In the genomic region with DNA sequence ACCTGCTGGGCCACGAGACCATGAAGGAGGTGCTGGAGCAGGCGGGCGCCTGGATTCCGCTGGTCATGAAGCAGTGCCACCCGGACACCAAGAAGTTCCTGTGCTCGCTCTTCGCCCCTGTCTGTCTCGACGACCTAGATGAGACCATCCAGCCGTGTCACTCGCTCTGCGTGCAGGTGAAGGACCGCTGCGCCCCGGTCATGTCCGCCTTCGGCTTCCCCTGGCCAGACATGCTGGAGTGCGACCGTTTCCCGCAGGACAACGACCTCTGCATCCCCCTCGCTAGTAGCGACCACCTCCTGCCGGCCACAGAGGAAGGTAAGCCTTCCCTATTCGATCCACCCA, we compare ENCODE assay signal across 8 mouse cellular contexts. TPM values are rescaled to one million over a fixed set of nuclear protein-coding genes. Genes with fewer than 3 reads are reported as not detected.
DNase-seq lines count a peak whose midpoint lies in the region; ATAC-seq and TF ChIP-seq lines count a peak whose summit lies in the region.

No protein-coding gene starts in this region.

- TF ChIP-seq EP300 in ES-Bruce4 (IDR thresholded peaks at IDR 0.05; ENCODE audit: insufficient read depth, low read depth, low read length) = no peak
- TF ChIP-seq EP300 in heart, postnatal 0 days (IDR thresholded peaks at IDR 0.05; ENCODE audit: low read depth) = no peak
- no peak for TF ChIP-seq EP300 in liver, postnatal 0 days (IDR thresholded peaks at IDR 0.05; ENCODE audit: low read depth)

- peaks cover 48% of the 10 kb centered on the region for H3K27me3 ChIP-seq in heart, embryonic 11.5 days (ENCODE audit: control insufficient read depth, insufficient read depth, low read length)
- no peaks in the 10 kb centered on the region for H3K27me3 ChIP-seq in ES-Bruce4 (ENCODE audit: control insufficient read depth, insufficient read depth, low read length, poor library complexity, severe bottlenecking)
- peaks cover 67% of the 10 kb centered on the region for H3K27me3 ChIP-seq in heart, postnatal 0 days (ENCODE audit: control insufficient read depth, insufficient read depth, low read length)
- H3K27me3 ChIP-seq in liver, postnatal 0 days (ENCODE audit: insufficient read depth, low read length) = peaks cover 71% of the 10 kb centered on the region

- H3K4me2 ChIP-seq in heart, embryonic 11.5 days = peak overlapping the region; percentile 96
- peak overlapping the region; percentile 82 for H3K4me2 ChIP-seq in heart, postnatal 0 days (ENCODE audit: low read depth, low read length)
- H3K4me2 ChIP-seq in liver, postnatal 0 days (ENCODE audit: low read depth, low read length) = peak overlapping the region; percentile 70; the same call in 1 of the 2 replicates

- no peaks in the 10 kb centered on the region for H3K36me3 ChIP-seq in heart, embryonic 11.5 days (ENCODE audit: control insufficient read depth, insufficient read depth, low read length)
- peaks cover 3% of the 10 kb centered on the region; the same call in 1 of the 2 replicates for H3K36me3 ChIP-seq in ES-Bruce4 (ENCODE audit: control insufficient read depth, insufficient read depth, low read length, poor library complexity, severe bottlenecking)
- H3K36me3 ChIP-seq in heart, postnatal 0 days (replicated peaks; ENCODE audit: control insufficient read depth, insufficient read depth, low read length) = no peaks in the 10 kb centered on the region
- H3K36me3 ChIP-seq in liver, postnatal 0 days (replicated peaks; ENCODE audit: insufficient read depth, low read length) = no peaks in the 10 kb centered on the region

- intact Hi-C loops in heart, postnatal 36 days (cut with DNase I) = no loop called here

- H3K4me1 ChIP-seq in heart, embryonic 11.5 days (ENCODE audit: control insufficient read depth, insufficient read depth, low read length) = peaks cover 7% of the 10 kb centered on the region; the same call in 1 of the 2 replicates
- no peaks in the 10 kb centered on the region for H3K4me1 ChIP-seq in ES-Bruce4 (ENCODE audit: control insufficient read depth, insufficient read depth, low read length)
- 0 out of 2 replicates have a peak, but pooled peaks cover 14% of the 10 kb centered on the region for H3K4me1 ChIP-seq in heart, postnatal 0 days (ENCODE audit: control insufficient read depth, insufficient read depth)
- peaks cover 16% of the 10 kb centered on the region for H3K4me1 ChIP-seq in liver, postnatal 0 days (ENCODE audit: insufficient read depth)

- H3K9me3 ChIP-seq in heart, embryonic 11.5 days (replicated peaks; ENCODE audit: control insufficient read depth, low read length) = no peaks in the 10 kb centered on the region
- H3K9me3 ChIP-seq in ES-Bruce4 (replicated peaks; ENCODE audit: control insufficient read depth, insufficient read depth, low read length, poor library complexity, severe bottlenecking) = no peaks in the 10 kb centered on the region
- H3K9me3 ChIP-seq in heart, postnatal 0 days (replicated peaks; ENCODE audit: control insufficient read depth, low read length) = no peaks in the 10 kb centered on the region
- H3K9me3 ChIP-seq in liver, postnatal 0 days (ENCODE audit: low read length) = no peaks in the 10 kb centered on the region

- DNase-seq in heart, postnatal 36 days = no peak
- DNase-seq in heart, postnatal 0 days (ENCODE audit: low spot score) = no peak
- DNase-seq in liver, postnatal 0 days = no peak
- DNase-seq in embryo, embryonic 11 days = no peak
- no peak for DNase-seq in adrenal gland, adult 18-20 months (ENCODE audit: low spot score in 2 of 2)
- no peak for DNase-seq in adrenal gland, postnatal 25 days

- ATAC-seq in heart, embryonic 11.5 days (replicated peaks; ENCODE audit: insufficient number of reproducible peaks, low FRiP score, low TSS enrichment) = no peak
- no peak for ATAC-seq in heart, postnatal 0 days (ENCODE audit: insufficient read depth, low read depth)
- ATAC-seq in liver, postnatal 0 days = no peak

- WGBS in heart, embryonic 11.5 days (ENCODE audit: insufficient replicate concordance) = 1% methylated on average over 25 of the region's 25 CpGs
- 3% methylated on average over 25 of the region's 25 CpGs for WGBS in heart, postnatal 0 days
- WGBS in liver, postnatal 0 days (ENCODE audit: insufficient replicate concordance) = 3% methylated on average over 25 of the region's 25 CpGs

- H3K9ac ChIP-seq in heart, embryonic 11.5 days (ENCODE audit: low read depth, low read length) = peak overlapping the region; percentile 72
- peak overlapping the region; percentile 63 for H3K9ac ChIP-seq in ES-Bruce4 (ENCODE audit: low read depth, poor library complexity, severe bottlenecking)
- H3K9ac ChIP-seq in heart, postnatal 0 days (replicated peaks; ENCODE audit: low read depth, low read length) = peak overlapping the region; percentile 28
- H3K9ac ChIP-seq in liver, postnatal 0 days (replicated peaks) = no peak overlapping the region

- H3K27ac ChIP-seq in heart, embryonic 11.5 days (ENCODE audit: low read depth, low read length) = no peak overlapping the region
- H3K27ac ChIP-seq in ES-Bruce4 (ENCODE audit: insufficient read depth, low read length) = no peak overlapping the region
- H3K27ac ChIP-seq in heart, postnatal 0 days (ENCODE audit: low read depth) = no peak overlapping the region
- no peak overlapping the region for H3K27ac ChIP-seq in liver, postnatal 0 days (ENCODE audit: low read depth)

- TF ChIP-seq POLR2A in ES-Bruce4 (IDR thresholded peaks at IDR 0.05; ENCODE audit: insufficient read depth, low read length) = no peak

- TF ChIP-seq CTCF in ES-Bruce4 (IDR thresholded peaks at IDR 0.05; ENCODE audit: low read depth, low read length) = no peak
- no peak for TF ChIP-seq CTCF in heart, postnatal 0 days (IDR thresholded peaks at IDR 0.05; ENCODE audit: low read depth)
- no peak for TF ChIP-seq CTCF in liver, postnatal 0 days (IDR thresholded peaks at IDR 0.05; ENCODE audit: low read depth)

- H3K4me3 ChIP-seq in heart, embryonic 11.5 days (ENCODE audit: low read depth, low read length) = peak overlapping the region; percentile 59
- H3K4me3 ChIP-seq in ES-Bruce4 (ENCODE audit: low read depth, low read length) = peak overlapping the region; percentile 76
- peak overlapping the region; percentile 50 for H3K4me3 ChIP-seq in heart, postnatal 0 days (ENCODE audit: low read depth, low read length)
- peak overlapping the region; percentile 42 for H3K4me3 ChIP-seq in liver, postnatal 0 days (ENCODE audit: low read depth, low read length)

RNA-seq across cellular contexts. Expression of gene Sfrp2, which starts 0.6 kb away (rescaled TPM):
- polyA plus RNA-seq in heart, embryonic 11.5 days (2014; fragmentation: Nextera tagmentation; extraction: Ambion mirVana) = 32.6 and 34.2 TPM in 2 replicates
- 1 to 10 TPM; 5.2 to 5.7 TPM for total RNA-seq in heart, postnatal 36 days (2021)
- polyA plus RNA-seq in ES-Bruce4 (2011; ENCODE audit: insufficient read depth, insufficient read length, low read depth, missing spikeins) = 8.5 and 12.2 TPM in 2 replicates
- total RNA-seq in heart, postnatal 0 days (2014; rRNA removed; ENCODE audit: low replicate concordance) = 50.4 and 101 TPM in 2 replicates
- polyA plus RNA-seq in heart, postnatal 0 days (2015; fragmentation: Nextera tagmentation; extraction: Ambion mirVana) = 49.5 and 65.3 TPM in 2 replicates
- polyA plus RNA-seq in liver, postnatal 0 days (2015; fragmentation: Nextera tagmentation; extraction: Ambion mirVana) = 1.0 and 1.6 TPM in 2 replicates
- total RNA-seq in adrenal gland, adult 18-20 months (2021) = 1 to 10 TPM; 2.6 to 6.5 TPM
- 2.5 and 7.1 TPM in 2 replicates for total RNA-seq in adrenal gland, postnatal 25 days (2021)
